Mouse (Mus musculus) G1E (cell line): ENCODE results near the gene Adam10.

ENCODE experiments used
- CTCF ChIP-seq: IDR thresholded peaks from 2 replicates; pipeline ENCODE4 v1.5.1; 2012; ENCODE audit warnings: low read depth, low read length, inconsistent platforms, mixed read lengths
- GATA1 ChIP-seq: IDR thresholded peaks from 2 replicates; pipeline ENCODE4 v1.6.1; 2012; ENCODE audit warnings: borderline replicate concordance, low read length, inconsistent platforms, mixed read lengths
- POLR2AphosphoS5 ChIP-seq: IDR thresholded peaks from 2 replicates; pipeline ENCODE4 v1.6.1; 2012; ENCODE audit warnings: low read depth, low read length, inconsistent platforms; ENCODE audit not compliant: insufficient replicate concordance
- TAL1 ChIP-seq: conservative IDR thresholded peaks from 2 replicates; pipeline ENCODE4 v1.6.1; 2012; ENCODE audit warnings: low read depth, low read length, inconsistent platforms, mixed read lengths

- TF ChIP-seq GATA1 (no peak), CTCF (no peak), POLR2AphosphoS5 (no peak), TAL1 (no peak)
Observed at GRCm38 (mm10) chr9:70653875-70654274, 24.9 kb upstream of the Adam10 start.
